Mouse (Mus musculus): ENCODE measurements around the gene Cdk2ap2.

DNA sequence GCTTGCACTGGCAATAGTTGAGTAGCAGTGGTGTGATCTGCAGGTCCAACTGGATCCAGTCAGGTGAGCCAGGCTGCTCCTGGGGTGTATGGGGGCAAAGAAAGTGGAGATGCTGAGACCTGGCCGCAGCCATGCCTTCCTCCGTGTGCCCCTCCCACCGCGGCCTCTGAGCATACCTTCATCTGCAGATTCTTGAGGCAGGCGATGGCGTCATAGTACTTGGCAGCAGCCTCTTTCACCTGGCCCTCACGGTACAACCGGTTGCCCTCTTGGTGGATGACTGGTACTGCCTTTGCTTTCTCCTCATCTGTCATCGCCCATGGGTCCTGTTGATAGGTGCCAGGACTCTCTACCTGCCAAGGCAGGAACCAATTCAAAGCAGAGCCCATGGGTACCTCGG, 18.2 kb downstream of the Cdk2ap2 start:
- TF ChIP-seq CTCF (IDR thresholded peaks at IDR 0.05; ENCODE audit: insufficient read depth, low read depth, low read length) (no peak), POLR2A (IDR thresholded peaks at IDR 0.05; ENCODE audit: insufficient read depth, low read depth, low read length) (no peak)

Data from olfactory bulb, adult 2 months (tissue).